Mouse (Mus musculus) naive thymus-derived CD4-positive, alpha-beta T cell, adult 2 months (primary cell): ENCODE data around the gene Gm13285.
A peak's percentile ranks its signal among the peaks of the same experiment; 100 is the strongest.
"Not testable (repeated sequence)": the region's sequence is repeated elsewhere in the genome, so short reads cannot be mapped to it uniquely, and the experiment has no call there.

Experiments used
- DNase-seq: peaks from one replicate; pipeline ENCODE4 v3.0.0-alpha.2; 2011; ENCODE audit warnings: low read depth

The Gm13285 gene

GRCm38 (mm10) chr4:88799365-88799764, at the start of gene Gm13285:
Gene Gm13285, plus strand, starts transcription at chr4:88799665.
- not testable (repeated sequence) for DNase-seq

GRCm38 (mm10) chr4:88749926-88750325, 49.5 kb upstream of the Gm13285 start:
- no peak for DNase-seq

- DNase-seq: not testable (repeated sequence)
Measured at GRCm38 (mm10) chr4:88754818-88755340, 44.6 kb upstream of the Gm13285 start, which contains the start of gene Gm13271. Gene Gm13271, plus strand, starts transcription at chr4:88754868.

GRCm38 (mm10) chr4:88756581-88757513, 42.6 kb upstream of the Gm13285 start:
- peak; percentile 80 for DNase-seq

GRCm38 (mm10) chr4:88757628-88758031, 41.8 kb upstream of the Gm13285 start:
- peak; percentile 93 for DNase-seq

- DNase-seq: not testable (repeated sequence)
Measured at GRCm38 (mm10) chr4:88758751-88759150, 40.7 kb upstream of the Gm13285 start.

- DNase-seq: not testable (repeated sequence)
Measured at GRCm38 (mm10) chr4:88759610-88760268, 39.7 kb upstream of the Gm13285 start, which contains the start of gene Gm13283. Gene Gm13283, plus strand, starts transcription at chr4:88760119.

GRCm38 (mm10) chr4:88760431-88760830, 39.0 kb upstream of the Gm13285 start:
- peak; percentile 82 for DNase-seq

GRCm38 (mm10) chr4:88761776-88762175, 37.7 kb upstream of the Gm13285 start:
- DNase-seq: not testable (repeated sequence)

GRCm38 (mm10) chr4:88762341-88762740, 37.1 kb upstream of the Gm13285 start:
- DNase-seq: not testable (repeated sequence)

- peak; percentile 78 for DNase-seq
Measured at GRCm38 (mm10) chr4:88763384-88764018, 36.0 kb upstream of the Gm13285 start.

GRCm38 (mm10) chr4:88773534-88773933, 25.9 kb upstream of the Gm13285 start, which contains the start of gene Gm13290:
Gene Gm13290, plus strand, starts transcription at chr4:88773834.
- DNase-seq: not testable (repeated sequence)

GRCm38 (mm10) chr4:88776622-88777021, 22.8 kb upstream of the Gm13285 start, which contains the start of gene Gm13289:
Gene Gm13289, plus strand, starts transcription at chr4:88776922.
- DNase-seq: not testable (repeated sequence)

- DNase-seq: not testable (repeated sequence)
Measured at GRCm38 (mm10) chr4:88779550-88779949, 19.9 kb upstream of the Gm13285 start, which contains the start of gene Gm13272. Gene Gm13272, plus strand, starts transcription at chr4:88779850.

- DNase-seq: not testable (repeated sequence)
Measured at GRCm38 (mm10) chr4:88780320-88780719, 19.1 kb upstream of the Gm13285 start.

GRCm38 (mm10) chr4:88781831-88782230, 17.6 kb upstream of the Gm13285 start, which contains the start of gene Ifnz:
Gene Ifnz, plus strand, starts transcription at chr4:88782131.
- DNase-seq: not testable (repeated sequence)

GRCm38 (mm10) chr4:88782335-88782734, 17.1 kb upstream of the Gm13285 start:
- DNase-seq: not testable (repeated sequence)

- not testable (repeated sequence) for DNase-seq
Measured at GRCm38 (mm10) chr4:88785409-88785808, 14.1 kb upstream of the Gm13285 start, which contains the start of gene Gm13276. Gene Gm13276, plus strand, starts transcription at chr4:88785709.

- DNase-seq: not testable (repeated sequence)
Measured at GRCm38 (mm10) chr4:88788402-88788801, 11.1 kb upstream of the Gm13285 start, which contains the start of gene Gm13277. Gene Gm13277, plus strand, starts transcription at chr4:88788632.

GRCm38 (mm10) chr4:88791250-88791649, 8.2 kb upstream of the Gm13285 start, which contains the start of gene Gm13278:
Gene Gm13278, plus strand, starts transcription at chr4:88791550.
- not testable (repeated sequence) for DNase-seq
